Comparison of ENCODE assay signal across 18 mouse cellular contexts in the genomic region with DNA sequence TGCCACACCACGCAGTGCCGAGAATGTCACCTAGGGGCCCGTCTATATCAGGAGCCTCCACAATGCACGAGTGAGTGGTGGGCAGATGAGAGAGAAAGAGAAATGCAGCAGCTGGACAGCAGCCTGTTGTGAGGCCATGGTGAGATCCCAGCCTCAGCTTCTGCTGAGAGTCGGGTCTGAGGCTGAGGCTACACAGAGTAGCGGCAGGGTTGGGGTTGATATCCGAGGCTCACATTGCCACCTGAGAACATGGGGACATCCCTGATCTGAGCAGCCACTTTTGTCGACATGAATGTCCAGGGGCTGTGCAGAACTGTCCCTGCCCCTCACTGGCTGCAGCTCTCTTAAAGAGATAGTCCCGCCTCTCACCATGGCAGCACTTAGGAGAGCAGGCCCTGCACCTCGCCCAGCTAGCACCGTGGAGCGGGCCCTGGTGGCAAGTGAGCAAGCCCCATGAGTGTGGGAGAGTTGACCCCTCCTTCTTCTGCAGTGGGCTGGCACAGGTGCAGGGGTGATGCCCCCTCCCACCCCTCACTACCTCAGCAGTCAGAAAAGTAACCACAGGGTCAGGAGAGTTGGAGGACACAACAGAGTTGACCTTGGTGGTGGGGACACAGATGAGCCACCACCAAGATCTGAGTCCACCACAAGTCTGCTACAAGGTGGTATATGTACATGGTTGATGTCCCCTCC.
A peak's percentile ranks its signal among the peaks of the same experiment; 100 is the strongest.
DNase-seq lines count a peak whose midpoint lies in the region; ATAC-seq and TF ChIP-seq lines count a peak whose summit lies in the region.
"Had no signal": no experiment of that assay in that cellular context is flagged by ENCODE, and none has a peak within 500 bp of the region (broad histone marks: within the 10 kb centered on the region; RNA-seq: fewer than 3 reads in every experiment).

No protein-coding gene starts in this region.

- 76% methylated on average over 12 of the region's 12 CpGs for WGBS in kidney, embryonic 14.5 days
- 73% methylated on average over 12 of the region's 12 CpGs for WGBS in spleen, adult 2 months
- WGBS in stomach, embryonic 15.5 days: 71% methylated on average over 12 of the region's 12 CpGs

- TF ChIP-seq POLR2A in spleen, adult 2 months (IDR thresholded peaks at IDR 0.05; ENCODE audit: low read depth, low read length): no peak

- H3K9ac ChIP-seq in kidney, embryonic 14.5 days (ENCODE audit: low read depth, low read length): no peak overlapping the region
- no peak overlapping the region for H3K9ac ChIP-seq in stomach, embryonic 15.5 days
- H3K9ac ChIP-seq: liver, embryonic 15.5 days; neural tube, embryonic 13.5 days had no signal

- H3K27me3 ChIP-seq in kidney, embryonic 14.5 days (ENCODE audit: control insufficient read depth, insufficient read depth, low read length): no peaks in the 10 kb centered on the region
- no peaks in the 10 kb centered on the region for H3K27me3 ChIP-seq in spleen, adult 2 months (ENCODE audit: control insufficient read depth, insufficient read depth, low read length)
- no peaks in the 10 kb centered on the region for H3K27me3 ChIP-seq in stomach, embryonic 15.5 days (replicated peaks)
- H3K27me3 ChIP-seq: liver, embryonic 15.5 days; neural tube, embryonic 13.5 days had no signal

- ATAC-seq in cerebellum, adult (ENCODE audit: insufficient number of reproducible peaks, low FRiP score, low TSS enrichment): no peak
- ATAC-seq in kidney, embryonic 14.5 days (ENCODE audit: low FRiP score, low TSS enrichment): peak; percentile 41; the same call in 1 of the 2 replicates
- peak; percentile 47 for ATAC-seq in stomach, embryonic 15.5 days (ENCODE audit: insufficient read depth, low FRiP score, low read depth)
- ATAC-seq: forebrain, embryonic 14.5 days had no signal

- no peak overlapping the region for H3K27ac ChIP-seq in kidney, embryonic 14.5 days (ENCODE audit: low read depth, low read length)
- peak overlapping the region; percentile 46 for H3K27ac ChIP-seq in spleen, adult 2 months (ENCODE audit: insufficient read depth, low read length)
- no peak overlapping the region for H3K27ac ChIP-seq in stomach, embryonic 15.5 days
- H3K27ac ChIP-seq: heart, embryonic 10.5 days; layer of hippocampus, adult 2 months; liver, embryonic 15.5 days; neural tube, embryonic 13.5 days had no signal

- DNase-seq in cerebellum, adult 9-11 months: peak; percentile 2
- no peak for DNase-seq in kidney, postnatal 10 days
- DNase-seq in spleen, adult 2 months (ENCODE audit: low read depth in 1 of 2, low spot score in 2 of 2): peak in 1 of 2 experiments; percentile 37
- no peak for DNase-seq in spleen, postnatal 14 days (ENCODE audit: low spot score in 2 of 2)
- no peak for DNase-seq in layer of hippocampus, adult 9-11 months
- DNase-seq: adrenal gland, adult 8-10 months; cerebellum, postnatal 10 days; gastrocnemius, postnatal 14 days; kidney, adult 11 months; thymus, adult 18-20 months had no signal

- no peaks in the 10 kb centered on the region for H3K4me1 ChIP-seq in kidney, embryonic 14.5 days (ENCODE audit: control insufficient read depth, insufficient read depth, low read length)
- H3K4me1 ChIP-seq in spleen, adult 2 months (ENCODE audit: control insufficient read depth, insufficient read depth, insufficient read length): no peaks in the 10 kb centered on the region
- no peaks in the 10 kb centered on the region for H3K4me1 ChIP-seq in stomach, embryonic 15.5 days
- H3K4me1 ChIP-seq: heart, embryonic 10.5 days; neural tube, embryonic 13.5 days had no signal

- no peak overlapping the region for H3K4me3 ChIP-seq in kidney, embryonic 14.5 days (ENCODE audit: low read length)
- H3K4me3 ChIP-seq in spleen, adult 2 months (ENCODE audit: extremely low read depth, insufficient read depth, insufficient read length): no peak overlapping the region; the same call in 1 of the 2 replicates
- no peak overlapping the region for H3K4me3 ChIP-seq in stomach, embryonic 15.5 days (replicated peaks)
- H3K4me3 ChIP-seq: heart, embryonic 10.5 days; layer of hippocampus, adult 2 months; liver, embryonic 15.5 days; neural tube, embryonic 13.5 days had no signal

- TF ChIP-seq CTCF in spleen, adult 2 months (IDR thresholded peaks at IDR 0.05; ENCODE audit: extremely low read depth, insufficient read depth, insufficient read length, insufficient replicate concordance): no peak

- H3K9me3 ChIP-seq in kidney, embryonic 14.5 days (ENCODE audit: control insufficient read depth, low read length): no peaks in the 10 kb centered on the region
- no peaks in the 10 kb centered on the region for H3K9me3 ChIP-seq in stomach, embryonic 15.5 days
- H3K9me3 ChIP-seq: heart, embryonic 10.5 days; liver, embryonic 15.5 days; neural tube, embryonic 13.5 days had no signal

- no peaks in the 10 kb centered on the region for H3K36me3 ChIP-seq in kidney, embryonic 14.5 days (ENCODE audit: control insufficient read depth, insufficient read depth, low read length)
- no peaks in the 10 kb centered on the region for H3K36me3 ChIP-seq in spleen, adult 2 months (ENCODE audit: control insufficient read depth, insufficient read depth, low read length)
- no peaks in the 10 kb centered on the region for H3K36me3 ChIP-seq in stomach, embryonic 15.5 days
- H3K36me3 ChIP-seq: heart, embryonic 10.5 days; liver, embryonic 15.5 days; neural tube, embryonic 13.5 days had no signal

- no peak overlapping the region for H3K4me2 ChIP-seq in kidney, embryonic 14.5 days (replicated peaks; ENCODE audit: low read depth, low read length)
- H3K4me2 ChIP-seq in stomach, embryonic 15.5 days: no peak overlapping the region
- H3K4me2 ChIP-seq: liver, embryonic 15.5 days; neural tube, embryonic 13.5 days had no signal
